Mouse (Mus musculus): ENCODE results near the gene Ubxn11.
"Not testable (repeated sequence)": the region's sequence is repeated elsewhere in the genome, so short reads cannot be mapped to it uniquely, and the experiment has no call there.

The Ubxn11 gene

DNA sequence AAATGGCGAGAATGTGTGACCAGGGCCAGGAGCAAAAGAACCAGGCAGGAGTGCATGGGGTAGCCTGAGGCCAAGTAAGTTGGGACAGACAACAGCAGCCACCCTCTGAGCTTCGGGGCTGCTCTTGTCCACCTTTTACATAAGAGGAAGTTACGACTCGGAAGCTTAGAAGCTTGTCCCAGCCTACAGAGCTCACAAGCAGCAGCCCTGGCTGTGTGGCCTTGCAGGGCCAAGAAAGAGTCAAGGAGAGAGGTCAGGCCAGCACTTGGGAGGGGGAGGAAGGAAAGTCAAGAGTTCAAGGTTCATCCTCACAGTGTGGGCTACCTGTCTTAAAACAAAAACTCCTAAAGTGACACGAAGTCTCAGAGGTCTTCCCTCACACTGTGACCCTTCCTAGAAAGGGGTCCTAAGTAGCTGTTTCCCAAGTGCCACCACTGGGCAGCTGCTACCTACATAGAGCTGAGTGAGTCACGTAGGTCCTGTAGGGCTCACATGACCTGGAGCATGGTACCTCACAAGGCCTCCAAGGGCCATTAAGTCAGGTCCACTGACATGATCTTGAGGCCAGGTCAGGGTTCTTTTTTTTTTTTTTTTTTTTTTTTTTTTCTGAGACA is 17.9 kb downstream of the Ubxn11 start:
- no peak for DNase-seq

DNA sequence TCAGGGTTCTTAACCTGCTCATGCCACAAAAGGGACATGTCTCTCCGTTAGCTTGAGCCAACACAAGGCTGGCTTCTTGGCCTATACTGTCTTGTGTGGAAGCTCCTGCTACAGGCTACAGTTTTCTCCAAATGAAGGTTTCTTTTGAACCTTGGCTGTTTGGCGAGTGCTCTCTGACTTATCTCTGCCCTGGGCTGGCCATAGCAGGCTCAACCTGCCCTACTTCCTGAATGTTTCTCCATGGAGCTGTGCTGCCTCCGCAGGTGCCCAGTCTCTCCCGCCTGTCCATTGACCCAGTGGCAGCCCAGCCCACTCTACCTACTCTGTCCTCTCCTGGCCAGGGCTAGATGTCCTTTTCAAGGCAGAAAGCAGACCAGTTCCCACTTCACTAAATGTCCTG is 18.5 kb downstream of the Ubxn11 start:
- DNase-seq: no peak

DNA sequence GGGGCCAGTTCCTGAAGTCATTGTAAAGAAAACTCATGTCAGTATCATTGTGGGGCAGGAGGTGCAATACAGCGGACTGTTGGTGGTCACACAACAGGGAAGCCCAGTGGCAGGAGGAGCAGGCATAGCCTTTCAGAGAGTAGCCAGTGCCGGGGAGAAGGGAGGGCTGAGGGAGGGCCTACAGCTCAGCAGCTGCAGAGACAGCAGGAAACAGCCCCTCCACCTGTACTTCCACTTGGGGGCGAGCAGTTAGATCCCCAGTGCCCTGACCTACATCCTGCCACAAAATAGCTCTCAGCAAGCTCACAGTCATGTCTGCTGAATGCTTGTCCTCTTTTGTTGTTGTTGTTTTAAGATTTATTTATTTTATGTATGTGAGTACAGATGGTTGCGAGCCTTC is 19.2 kb downstream of the Ubxn11 start:
- DNase-seq: no peak

DNA sequence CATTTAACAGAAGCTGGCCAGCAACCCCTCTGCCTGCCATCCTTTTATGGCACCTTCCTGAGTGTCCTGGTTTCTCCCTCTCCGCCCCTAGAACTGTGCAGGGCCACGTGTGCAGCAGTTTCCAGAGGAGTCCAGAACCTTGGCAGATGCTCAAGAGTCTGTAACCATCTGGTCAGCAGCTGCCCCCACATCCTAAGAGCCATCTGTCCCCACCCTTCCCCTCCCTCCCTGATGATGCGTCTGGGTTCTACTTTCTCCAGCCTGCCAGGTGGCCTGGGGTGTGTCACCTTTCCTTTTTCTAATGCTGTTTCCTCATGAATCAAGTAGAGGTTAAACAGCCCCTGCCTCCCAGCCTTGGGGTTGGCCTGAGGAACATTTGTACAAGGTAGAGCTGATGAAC is 19.9 kb downstream of the Ubxn11 start:
- DNase-seq: no peak

DNA sequence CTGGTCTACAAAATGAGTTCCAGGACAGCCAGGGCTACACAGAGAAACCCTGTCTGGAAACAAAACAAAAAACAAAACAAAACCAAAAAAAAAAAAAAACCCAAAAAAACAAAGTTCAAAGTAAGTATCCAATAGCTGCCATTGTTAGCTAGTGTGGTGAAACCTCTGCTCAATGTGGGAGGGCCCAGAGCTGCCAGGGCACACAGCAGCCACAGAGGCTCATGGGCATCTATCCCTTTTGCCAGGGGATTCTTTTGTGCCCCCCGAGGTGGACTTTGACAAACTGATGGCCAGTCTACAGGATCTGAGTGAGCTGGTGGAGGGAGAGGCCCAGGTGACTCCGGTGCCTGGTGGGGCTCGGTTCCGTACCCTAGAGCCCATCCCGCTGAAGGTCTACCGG is 20.8 kb downstream of the Ubxn11 start:
- no peak for DNase-seq

DNA sequence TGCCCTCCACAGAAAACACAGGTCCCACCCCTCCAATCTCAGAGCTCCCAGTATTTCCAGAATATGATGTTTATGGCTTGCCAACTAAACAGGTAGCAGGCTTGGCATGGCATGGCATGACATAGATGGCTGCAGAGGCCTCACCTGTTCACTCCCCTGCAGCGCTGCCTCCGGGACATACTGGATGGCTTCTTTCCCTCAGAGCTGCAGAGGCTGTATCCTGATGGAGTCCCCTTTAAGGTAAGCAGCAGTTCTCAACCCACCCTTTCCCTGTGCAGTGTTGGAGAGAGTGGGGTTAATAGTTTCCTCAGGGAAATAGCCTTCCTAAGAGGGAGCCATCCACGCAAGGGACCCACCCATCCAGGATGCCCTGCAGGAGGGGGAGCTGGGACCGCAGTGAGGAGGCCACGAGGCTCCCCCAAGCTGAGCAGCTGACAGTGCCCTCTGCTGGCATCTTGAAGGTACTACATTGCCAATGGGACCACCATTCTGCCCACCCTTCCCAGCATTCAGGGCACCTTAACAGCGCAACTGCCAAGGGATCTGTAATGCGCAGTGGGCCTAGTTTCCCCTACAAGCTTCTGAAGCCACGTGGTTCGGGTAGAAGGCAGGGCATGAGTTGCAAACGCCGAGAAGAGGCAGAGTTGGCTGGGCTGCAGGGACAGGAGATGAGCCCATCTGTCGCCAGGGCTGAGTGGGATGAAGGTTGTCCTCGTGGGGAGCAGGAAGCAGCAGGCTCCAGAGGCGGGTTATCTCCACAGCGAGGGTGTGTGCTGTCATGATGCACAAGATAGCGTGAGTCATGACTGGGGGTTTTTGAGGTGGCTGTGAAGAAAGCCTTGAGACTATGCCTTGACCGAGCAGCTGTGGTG is 21.5 kb downstream of the Ubxn11 start:
- DNase-seq: peak; percentile 37

DNA sequence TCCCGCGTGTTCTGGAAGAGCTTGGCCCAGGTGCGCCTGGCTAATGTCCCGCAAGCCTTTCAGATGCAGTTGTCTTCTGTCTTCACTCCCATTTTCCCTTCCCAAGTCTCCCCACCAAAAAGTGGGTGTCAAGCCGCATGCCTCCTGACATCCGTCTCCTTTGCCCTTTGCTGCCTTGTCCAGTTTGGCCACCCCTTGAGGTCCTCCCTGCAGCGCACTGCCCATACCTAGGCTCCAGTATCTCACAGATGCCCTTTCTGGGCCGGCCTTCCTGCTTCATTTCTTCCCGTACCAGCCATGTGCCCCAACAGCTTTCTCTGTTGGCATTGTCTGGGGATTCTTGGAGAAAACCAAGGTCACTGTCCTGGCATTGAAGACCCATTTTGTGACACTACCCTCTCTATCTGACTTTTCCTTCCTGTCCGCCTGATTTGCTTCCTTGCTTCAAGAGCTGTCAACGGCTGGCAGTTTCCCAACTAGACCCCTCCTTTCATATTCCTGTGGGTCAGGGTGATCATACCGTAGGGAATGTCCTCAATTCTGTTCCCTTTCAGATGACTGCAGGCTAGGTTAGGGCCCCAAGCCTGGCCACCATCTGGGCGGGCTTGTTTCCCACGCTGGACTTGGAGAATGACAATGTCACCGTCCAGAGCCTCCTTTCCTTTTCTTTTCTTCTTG is 23.2 kb downstream of the Ubxn11 start:
- DNase-seq: no peak

DNA sequence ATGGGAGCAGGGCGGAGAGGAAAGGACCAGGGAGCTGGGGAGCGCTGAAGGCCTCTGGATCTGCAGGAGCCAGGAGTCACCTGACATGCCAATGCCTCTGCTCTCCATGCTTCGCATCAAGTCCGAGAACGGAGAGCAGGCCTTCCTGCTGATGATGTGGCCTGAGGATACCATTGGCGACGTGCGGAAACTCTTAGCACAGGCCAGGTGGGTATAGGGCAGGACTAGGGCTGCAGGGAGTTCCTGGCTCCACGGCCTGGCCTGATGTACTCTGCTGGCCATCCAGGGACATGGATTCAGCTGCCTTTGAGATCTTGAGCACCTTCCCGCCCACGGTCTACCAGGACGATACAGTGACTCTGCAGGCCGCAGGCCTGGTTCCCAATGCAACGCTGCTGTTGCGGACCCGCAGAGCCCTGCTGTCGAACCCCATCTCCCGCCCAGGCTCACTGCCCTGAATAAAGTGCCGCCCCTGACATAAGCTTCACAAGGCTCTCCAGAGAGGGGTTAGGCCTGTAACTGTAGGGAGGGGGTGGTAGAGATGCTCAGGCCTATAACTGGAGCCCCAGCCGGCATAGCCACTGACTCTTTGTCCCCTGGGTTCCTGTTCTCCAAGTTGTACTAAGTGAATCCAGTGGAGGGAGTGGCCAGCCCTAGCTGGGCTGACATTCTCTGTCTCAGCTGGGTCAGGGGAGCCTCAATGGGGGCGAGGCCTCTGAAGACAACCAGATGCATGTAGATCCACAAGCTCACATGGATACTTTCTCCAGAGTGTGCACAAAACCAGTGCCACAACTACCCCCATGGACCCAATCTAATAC is 24.1 kb downstream of the Ubxn11 start:
- no peak for DNase-seq

DNA sequence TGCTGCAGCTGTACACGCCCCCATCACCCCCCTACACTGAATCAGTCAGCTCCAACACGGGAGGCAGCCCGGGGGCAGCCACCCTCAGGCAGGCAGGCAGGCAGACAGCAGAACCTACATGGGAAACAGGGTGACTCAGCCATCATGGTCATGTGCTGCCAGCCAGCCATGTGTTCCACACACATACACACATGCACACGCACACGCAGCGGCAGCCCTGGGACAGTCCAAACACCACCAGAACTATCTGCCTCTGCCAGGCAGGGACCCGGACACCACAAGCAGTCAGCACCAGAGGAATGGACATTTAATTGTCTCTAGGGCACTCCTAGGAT is 24.7 kb downstream of the Ubxn11 start:
- no peak for DNase-seq

DNA sequence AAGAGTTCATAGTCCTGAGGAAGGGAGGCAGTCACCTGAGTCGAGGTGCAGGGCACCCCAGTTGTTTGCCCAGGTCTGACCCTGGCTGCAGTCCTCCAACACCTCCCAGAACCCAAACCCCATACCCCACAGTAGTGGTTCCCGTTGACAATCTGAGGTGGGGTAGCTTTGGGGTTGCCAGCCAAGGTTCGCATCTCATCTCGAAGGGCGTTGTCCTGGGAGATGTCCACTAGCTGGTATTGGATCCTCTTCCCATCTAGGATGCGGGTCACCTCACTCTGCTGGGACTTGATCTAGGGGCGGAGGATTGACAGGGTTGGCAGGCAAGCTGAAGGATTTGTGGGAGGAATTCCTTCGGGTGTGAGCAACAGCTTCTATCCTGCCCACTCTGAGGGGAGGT is 25.4 kb downstream of the Ubxn11 start:
- DNase-seq: no peak

DNA sequence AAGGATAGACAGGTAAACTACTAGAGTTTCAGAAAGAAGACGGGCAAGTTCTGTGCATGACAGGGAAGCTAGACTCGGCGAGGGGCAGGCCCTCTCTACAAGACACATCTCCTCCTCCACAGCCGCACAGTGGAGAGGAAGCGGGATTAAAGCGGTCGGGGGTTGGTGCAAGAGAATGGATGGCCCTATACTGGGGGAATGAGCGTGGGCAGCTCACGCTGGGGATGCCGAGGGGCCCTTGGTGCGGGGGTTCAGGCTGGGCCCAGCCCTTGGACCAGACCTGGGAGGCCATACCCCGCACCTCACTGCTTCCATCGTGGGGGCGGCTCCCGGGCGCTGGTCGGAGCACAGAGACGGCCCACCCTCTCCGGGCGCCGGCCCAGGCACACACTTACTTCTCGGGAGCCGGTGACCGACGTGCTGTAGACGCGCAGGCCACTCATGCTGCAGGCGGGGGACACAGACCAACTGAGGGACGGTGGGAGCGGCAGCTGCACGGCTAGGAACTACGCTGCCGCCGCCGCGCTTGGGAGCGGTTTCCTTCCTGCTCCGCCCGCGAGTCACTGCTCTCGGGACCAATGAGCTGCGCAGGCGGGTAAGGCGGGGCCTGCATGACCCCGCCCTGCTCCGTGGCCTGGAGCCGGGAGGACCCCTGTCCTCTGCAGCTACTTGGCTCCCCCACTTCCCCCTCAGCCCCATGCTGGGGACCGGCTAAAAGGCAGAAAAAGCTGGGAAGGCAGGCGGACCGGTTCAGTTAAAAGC is 26.0 kb downstream of the Ubxn11 start, which contains the start of gene Sh3bgrl3:
Gene Sh3bgrl3, minus strand, starts transcription at position 569 of the 762 bp plus-strand sequence.
- peak; percentile 88 for DNase-seq

DNA sequence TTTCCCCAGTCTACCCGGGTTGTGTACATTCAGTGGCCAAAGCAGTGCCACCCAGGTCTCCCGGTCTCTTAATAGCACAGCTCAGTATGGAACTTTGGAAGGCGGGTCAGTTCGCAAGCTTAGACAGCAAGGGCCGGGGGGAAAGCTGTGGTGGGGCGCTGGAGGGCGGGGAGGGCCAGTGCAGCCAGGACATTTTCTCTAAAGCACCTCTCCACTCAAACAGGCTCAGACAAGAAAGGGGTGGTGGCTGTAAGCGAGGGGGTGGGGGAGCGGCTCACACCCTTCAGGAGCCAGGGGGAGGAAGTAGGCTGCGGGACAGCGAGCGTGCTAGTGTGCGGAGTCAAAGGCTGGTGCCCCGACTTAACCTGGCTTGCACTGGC is 26.6 kb downstream of the Ubxn11 start:
- DNase-seq: no peak

DNA sequence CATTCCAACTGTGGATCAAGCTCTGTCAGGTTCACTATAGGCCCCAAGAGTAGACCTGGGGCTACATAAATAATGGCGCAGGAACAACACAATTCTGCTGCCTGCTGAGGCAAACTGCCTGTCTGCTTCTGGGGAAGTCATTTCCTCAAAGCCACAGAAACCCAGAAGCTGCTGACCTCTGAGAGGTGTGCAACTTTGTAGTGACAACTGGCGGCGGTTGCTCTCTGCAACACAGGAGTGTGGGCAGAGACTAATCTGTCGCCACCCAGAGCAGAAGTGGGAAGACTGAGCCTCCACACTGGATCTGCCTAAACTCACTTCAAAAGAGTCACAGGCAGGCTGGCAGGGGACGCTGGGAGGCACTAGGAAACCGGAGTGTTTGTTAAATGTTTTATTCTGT is 27.1 kb downstream of the Ubxn11 start:
- no peak for DNase-seq

DNA sequence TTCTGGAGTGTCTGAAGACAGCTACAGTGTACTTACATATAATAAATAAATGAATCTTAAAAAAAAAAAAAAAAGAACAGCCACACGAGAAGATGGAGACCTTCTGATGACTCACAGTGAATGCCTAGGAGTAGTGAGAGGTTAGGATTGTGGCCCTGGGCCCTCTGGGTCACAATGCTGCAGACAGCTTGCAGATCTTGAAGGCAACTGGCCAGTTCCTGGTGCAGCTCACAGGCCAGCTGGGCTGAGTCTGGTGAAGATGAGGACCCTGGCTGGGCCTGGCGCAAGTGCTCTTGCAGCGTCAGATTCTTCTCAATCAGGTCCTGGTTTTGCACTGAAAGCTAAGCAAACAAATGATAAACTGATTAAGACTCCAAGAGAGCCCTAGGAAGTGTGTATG is 29.7 kb downstream of the Ubxn11 start:
- DNase-seq: no peak

DNA sequence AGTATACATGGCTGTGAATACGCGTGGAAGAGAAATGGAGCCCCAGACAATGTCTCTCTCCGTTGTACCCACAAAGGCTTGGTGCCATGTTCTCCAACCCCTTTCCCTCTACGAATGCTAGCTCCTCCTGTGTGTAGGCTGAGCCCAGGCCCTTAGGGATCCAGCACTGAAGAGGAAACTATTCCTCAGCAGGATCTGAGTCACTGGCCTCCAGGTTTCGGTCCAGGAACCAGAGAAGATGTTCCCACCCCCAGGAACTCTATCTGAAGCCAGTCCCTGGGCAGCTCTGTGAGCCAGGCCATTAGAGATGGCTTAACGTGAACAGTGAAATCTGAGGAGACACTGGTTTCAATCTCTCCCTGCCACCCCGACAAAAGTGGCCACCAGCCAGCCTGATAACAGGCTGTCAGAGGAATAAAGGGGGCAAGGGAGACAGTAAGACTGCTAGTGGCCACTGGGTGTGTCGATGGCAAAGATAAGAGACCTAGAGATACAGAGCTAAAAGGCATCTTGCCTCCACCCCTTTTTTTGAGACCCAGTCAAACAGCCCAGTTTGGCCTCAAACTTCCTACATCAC is 30.2 kb downstream of the Ubxn11 start:
- no peak for DNase-seq

DNA sequence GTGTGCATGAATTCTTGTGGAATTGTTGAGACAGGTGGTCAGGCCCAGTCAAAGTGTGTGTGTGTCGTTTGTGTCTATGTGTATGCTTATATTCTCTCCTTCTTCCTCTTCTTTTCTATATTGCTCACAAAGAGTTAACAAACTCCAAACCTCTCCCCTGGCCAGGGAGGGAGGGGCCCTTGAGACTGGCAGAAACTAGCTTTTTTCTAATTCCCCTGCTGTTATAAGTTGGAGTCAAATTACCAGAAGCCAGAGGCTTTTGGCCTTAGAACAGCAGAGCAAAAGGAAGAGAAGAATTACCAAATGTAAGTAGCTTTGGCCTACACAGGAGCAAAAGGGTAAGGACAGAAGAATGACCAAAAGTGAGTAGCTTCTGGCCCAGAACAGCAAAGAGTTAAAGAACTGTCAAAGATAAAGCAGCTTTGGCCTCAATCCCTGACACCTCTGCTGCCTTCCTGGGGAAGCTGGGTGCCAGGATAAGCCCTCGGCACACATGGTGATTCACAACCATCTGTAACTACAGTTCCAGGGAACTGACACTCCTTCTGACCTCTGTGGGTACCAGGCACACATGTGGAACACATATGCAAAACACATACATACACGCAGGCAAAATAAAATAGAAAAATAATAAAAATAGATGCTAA is 34.0 kb downstream of the Ubxn11 start:
- DNase-seq: no peak

DNA sequence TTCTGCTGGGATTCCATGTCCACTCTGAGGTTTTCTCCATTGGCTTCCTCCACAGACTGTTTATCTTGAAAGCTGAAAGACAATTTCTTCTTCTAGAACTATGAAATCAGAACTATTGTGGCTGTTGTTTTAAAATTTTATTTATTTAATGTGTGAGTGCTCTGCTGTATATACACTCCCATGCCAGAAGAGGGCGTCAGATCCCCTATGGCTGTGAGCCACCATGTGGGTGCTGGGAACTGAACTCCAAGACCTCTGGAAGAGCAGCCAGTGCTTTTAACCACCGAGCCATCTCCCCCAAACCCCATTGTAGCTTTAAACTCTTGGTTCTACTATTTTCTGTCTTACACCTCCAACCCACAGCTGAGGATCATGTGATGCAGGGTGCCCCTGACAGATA is 36.5 kb downstream of the Ubxn11 start:
- no peak for DNase-seq

DNA sequence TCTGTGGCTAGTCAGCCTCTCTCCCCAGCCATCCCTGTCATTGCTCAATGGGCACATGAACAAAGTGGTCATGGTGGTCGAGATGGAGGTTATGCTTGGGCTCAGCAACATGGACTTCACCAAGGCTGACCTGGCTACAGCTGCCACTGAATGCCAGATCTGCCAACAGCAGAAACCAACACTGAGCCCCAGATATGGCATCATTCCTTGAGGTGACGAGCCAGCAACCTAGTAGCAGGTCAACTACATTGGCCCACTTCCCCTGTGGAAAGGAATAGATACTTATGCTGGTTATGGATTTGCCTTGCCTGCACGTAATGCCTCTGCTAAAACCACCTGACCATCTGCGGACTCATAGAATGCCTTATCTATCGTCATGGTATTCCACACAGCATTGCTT is 41.9 kb downstream of the Ubxn11 start:
- not testable (repeated sequence) for DNase-seq

DNA sequence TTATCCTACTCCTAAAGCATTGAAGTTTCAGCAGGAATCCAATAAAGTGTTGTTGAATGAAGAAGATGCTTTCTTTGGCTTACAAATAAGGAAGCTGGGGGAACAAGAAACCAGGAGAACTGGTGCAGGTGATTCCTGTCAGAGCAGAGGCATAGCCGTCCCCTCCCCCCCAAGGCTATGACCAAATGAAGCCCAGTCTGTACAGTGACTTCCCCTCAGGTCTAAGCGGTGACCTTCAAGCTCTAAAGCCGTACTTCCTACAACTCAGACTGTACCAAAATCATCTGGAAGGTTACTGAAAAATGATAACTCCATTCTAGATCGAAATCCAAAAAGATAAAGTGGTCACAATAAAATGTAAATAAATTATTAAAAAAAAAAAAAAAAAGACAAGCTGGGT is 47.0 kb downstream of the Ubxn11 start:
- DNase-seq: no peak

DNA sequence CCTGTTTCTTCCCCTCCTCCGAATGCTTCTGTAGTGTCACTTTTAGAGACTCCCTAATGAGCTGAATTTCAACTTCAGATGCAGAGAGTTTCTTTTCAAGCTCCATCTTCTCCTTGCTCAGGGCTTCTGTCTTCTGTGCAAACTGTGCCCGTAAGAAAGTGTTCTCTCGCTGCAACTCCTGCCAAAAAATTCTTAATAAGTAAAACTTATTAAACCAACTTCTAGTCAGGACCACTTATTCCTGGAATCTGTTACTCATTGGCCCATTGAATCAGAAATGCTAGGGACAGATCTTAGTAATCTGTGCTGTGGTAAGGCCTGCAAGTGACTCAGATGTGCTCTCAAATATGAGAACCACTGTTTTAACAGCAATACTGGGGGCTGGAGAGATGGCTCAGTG is 49.7 kb downstream of the Ubxn11 start:
- DNase-seq: no peak

DNA sequence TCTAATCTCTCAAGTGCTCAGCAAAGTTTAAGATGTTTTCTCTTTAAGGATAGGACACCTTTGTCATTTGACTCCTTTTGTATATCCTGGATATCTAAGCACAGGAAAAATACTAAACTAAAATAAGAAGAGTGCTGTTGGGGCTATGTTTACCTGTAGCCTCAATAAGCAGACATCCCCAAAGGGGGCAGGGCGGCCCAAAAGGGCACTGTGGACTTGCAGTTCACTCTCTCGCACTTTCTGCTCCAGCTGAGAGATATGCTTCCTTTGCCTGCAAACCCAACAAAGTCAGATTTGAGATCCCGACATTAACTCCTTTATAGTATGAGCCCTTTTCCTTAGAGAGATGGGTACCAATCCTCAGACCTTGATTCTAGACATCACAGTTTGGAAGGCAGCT is 51.3 kb downstream of the Ubxn11 start:
- no peak for DNase-seq

DNA sequence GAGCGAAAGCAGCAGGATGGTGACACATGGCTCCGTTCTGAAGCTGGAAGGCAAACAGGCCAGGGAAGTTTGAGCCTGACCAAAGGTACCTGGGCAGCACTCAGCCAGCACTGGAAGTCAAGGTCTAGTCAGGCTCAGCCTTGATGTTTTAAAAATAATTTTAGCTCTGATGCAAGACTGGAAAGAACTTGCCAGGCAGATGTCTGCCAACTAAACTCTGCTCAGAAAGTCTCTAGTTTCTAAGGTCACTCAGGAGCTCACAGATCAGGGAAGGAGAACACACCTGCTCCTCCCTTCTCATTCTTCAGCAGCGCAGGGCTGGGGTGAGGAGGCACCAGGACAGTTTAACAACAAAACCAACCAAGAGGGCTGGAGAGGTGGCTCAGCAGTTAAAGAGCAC is 52.0 kb downstream of the Ubxn11 start:
- no peak for DNase-seq
